Mouse (Mus musculus) stomach, postnatal 0 days (tissue): Measurements from ENCODE around the gene Afap1l2.

Source experiments
- CTCF ChIP-seq: IDR thresholded peaks from 2 replicates; pipeline ENCODE4 v1.5.1; 2016; ENCODE audit warnings: antibody characterized with exemption, low read depth, mild to moderate bottlenecking, moderate library complexity
- EP300 ChIP-seq: optimal IDR thresholded peaks from 2 replicates; pipeline ENCODE3; 2016; ENCODE audit warnings: antibody characterized with exemption

GRCm38 (mm10) chr19:57031582-57031981 is 23.6 kb upstream of the Afap1l2 start:
- TF ChIP-seq CTCF (peak; percentile 88), EP300 (no peak)
